Mouse (Mus musculus): ENCODE measurements around the gene Olfr56.
A peak's percentile ranks its signal among the peaks of the same experiment; 100 is the strongest.
"Not testable (repeated sequence)": the region's sequence is repeated elsewhere in the genome, so short reads cannot be mapped to it uniquely, and the experiment has no call there.

Gene Olfr56

DNA sequence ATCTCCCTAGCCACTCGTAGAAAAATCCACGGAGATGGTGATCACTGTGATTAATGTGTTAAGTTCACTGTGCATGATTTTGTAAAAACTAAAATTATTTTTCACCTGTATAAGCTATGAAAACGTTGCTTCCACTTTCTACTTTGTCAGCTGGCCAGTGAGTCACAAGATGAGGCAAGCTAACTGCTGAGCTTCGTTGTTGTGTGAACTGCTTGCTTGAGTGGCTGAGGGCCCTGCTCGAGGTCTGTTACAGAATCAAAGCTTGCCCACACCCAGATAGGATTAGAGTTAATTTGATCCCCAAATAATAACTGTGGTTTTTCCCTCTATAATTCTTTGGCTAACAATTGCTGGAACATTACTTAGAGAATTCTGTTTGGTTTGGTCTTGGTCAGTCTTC lies 73.2 kb downstream of the Olfr56 start:
- DNase-seq (ENCODE audit: low spot score in 2 of 2): not testable (repeated sequence)

DNA sequence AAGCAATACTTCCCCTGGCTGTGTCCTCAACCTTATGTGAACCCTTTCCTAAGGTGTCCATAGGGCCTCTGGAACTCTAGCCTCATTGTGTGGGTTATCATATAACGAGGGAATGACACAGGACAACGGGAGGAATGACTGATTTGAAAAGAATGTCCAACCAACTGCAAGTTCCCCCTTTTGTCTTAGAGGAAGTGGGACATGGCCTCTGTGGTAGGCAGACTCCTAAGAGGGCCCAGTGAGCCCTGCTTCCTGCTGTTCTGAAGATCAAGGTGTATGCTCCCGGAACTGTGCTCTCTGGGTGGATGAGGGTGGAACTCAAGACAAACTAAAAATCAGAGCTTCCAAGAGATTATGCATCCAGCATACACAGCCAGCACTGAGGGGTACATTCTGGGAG lies 81.4 kb downstream of the Olfr56 start:
- not testable (repeated sequence) for DNase-seq (ENCODE audit: low spot score in 2 of 2)

DNA sequence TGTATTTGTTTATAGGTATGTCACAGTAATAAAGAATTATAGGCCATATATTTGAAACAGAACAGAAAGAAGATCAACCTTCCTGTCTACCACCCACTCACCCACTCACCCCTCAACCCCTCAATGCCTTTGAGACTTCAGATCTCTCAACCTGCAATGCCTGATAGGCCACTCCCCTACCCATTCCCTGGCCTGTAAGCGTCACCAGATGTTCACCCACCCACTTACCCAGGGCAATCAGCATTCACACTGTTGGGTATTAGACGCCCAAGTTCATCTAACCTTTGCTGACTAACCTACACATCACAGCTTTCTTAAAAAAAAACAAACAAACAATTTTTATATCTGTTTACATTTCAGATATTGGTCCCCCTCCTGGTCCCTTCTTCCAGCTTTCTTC lies 83.2 kb downstream of the Olfr56 start:
- DNase-seq (ENCODE audit: low spot score in 2 of 2): peak in 1 of 2 experiments; percentile 2

DNA sequence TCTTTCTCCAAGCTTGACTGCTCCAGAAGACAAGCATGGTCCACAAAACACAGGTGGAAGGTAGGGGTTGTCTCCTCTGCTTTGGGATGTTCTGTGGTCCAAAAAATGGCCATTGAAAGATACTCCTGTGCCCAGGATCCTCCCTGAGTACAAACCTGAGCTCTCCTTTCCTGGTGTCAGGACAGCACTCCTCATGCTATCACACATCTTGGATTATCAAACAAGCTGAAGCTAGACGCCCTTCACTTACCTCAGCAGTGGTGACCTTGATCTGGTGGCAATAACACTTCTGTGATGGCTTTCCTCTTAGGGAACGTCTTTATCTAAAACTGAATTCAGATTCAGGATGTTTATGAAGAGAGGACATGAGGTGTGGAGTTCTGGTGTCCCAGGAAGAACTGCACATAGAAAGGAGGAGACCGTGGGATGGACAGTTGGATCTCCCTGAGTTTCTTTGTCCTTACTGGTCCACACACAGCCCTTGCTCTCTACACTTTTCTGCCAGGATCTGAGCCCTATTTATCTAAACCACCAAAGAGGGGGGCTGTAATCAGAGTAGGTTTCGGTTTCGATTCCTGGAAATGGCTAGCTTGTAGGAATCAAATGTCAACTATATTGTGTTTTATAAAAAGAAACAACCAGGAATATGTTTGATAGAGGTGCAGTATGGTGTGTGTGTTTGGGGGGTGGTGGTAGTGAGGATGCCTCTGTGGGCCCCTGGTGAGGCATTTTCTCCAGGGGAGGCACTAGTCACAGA lies 85.2 kb downstream of the Olfr56 start, which contains the start of gene Tgtp2:
Gene Tgtp2, minus strand, starts transcription at position 494 of the 757 bp plus-strand sequence.
- DNase-seq (ENCODE audit: low spot score in 2 of 2): peak in 1 of 2 experiments; percentile 16

DNA sequence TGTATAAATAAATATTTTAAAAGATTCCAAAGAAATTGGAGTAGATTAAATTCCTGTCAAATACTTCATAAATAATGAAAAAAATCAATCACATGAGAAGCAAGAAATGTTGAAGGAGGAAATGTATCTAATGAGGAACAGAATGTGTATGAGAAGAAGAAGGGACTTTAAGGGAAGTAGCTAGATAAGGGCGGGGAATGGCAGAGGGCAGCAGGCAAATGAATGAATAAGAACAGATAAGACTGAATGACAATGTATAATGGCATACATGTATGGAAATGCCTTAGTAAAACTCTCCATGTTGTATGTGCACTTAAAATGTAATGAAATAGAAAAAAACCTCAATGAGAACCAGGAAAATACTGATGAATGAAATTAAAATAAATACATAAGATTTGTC lies 89.7 kb downstream of the Olfr56 start:
- no peak for DNase-seq (ENCODE audit: low spot score in 2 of 2)

DNA sequence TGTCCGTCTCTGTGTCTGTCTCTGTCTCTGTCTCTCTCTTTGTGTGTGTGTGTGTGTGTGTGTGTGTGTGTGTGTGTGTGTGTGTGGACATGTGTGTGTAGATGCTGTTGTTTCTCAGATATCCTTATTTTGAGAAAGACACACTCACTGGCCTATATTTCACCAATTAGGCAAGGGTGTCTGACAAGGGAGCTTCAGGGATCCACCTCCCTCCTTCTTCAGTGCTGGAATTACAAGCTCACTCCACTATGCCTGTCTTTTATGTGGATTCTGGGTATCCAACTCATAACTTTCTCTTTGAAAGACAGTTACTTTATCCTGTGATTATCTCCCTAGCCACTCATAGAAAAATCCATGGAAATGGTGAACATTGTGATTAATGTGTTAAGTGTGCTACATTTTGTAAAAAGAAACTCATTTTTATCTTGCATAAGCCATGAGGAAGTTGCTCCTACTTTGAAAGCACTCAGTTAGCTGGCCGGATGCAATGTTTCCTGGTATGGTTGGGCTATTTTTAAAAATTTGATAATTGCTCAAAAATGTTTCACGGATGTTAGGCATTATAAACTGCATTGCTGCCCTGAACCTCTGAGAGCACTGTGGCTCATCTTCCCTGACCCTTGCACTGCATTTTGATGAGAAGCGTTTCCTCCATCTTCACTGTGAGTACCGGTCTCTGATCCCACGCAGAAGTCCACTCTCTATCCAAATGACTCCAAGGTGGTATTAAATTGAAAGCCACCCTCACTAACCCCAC lies 97.5 kb downstream of the Olfr56 start, which contains the start of gene Ifi47:
Gene Ifi47, plus strand, starts transcription at position 587 of the 757 bp plus-strand sequence.
- not testable (repeated sequence) for DNase-seq (ENCODE audit: low spot score in 2 of 2)

DNA sequence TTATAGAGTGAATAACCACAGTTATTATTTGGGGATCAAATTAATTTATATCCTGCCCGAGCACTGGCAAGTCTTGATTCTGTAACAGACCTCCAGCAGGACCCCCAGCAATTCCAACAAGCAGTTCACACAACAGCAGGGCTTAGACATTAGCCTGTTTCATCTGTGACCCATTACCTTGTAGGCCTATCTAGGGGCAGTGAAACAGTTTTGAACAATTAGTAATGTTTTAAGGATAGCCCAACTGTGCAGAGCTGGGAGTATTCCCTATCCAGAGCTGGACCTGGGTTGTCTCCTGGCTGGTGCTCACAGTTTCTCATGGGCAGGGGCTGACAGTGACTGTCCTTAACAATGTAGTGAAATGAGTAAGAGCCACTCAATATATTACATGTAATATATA lies 98.3 kb downstream of the Olfr56 start:
- no peak for DNase-seq (ENCODE audit: low spot score in 2 of 2)

DNA sequence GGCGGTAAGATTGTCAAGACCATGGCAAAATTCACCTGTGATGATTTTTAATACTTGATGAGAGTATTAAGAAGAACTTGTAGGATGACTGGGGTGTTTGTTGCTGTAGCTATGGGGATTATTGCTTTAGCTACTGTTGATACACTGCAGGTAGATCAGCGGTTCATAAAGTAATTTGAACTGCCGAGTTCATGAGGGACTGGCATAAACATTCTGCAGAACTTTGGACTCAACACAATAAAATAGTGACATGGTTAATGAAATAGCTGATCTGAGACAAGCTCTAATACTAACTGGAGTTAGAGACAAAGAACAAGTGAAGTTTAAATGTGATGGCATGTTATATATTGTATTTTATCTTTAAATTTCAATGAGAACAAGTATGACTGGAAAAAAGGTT lies 100.0 kb downstream of the Olfr56 start:
- no peak for DNase-seq (ENCODE audit: low spot score in 2 of 2)

DNA sequence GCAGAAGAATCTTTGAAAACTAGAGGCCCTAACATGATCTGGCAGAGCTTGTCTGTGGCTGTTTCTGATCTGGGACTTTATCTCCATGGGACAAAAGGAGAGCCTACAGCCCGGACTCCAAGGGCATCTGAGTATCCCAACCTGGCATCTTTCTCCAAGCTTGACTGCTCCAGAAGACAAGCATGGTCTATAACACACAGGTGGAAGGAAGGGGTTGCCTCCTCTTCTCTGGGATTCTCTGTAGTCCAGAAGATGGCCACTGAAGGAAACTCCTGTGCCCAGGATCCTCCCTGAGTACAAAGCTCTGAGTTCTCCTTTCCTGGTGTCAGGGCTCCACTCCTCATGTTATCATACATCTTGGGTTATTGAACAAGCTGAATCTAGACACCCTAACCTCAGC lies 101.9 kb downstream of the Olfr56 start:
- no peak for DNase-seq (ENCODE audit: low spot score in 2 of 2)

DNA sequence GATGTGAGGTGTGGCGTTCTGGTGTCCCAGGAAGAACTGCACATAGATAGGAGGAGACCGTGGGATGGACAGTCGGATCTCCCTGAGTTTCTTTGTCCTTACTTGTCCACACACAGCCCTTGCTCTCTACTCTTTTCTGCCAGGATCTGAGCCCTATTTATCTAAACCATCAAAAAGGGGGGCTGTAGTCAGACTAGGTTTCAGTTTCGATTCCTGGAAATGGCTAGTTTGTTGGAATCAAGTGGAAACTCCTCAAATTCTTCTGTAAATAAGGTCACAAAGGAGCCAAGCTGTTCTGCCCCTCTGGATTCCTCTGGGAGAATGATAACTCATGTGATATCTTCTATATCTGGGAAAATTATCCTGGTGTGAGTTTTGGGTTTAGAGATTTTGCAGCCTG lies 102.7 kb downstream of the Olfr56 start:
- DNase-seq (ENCODE audit: low spot score in 2 of 2): no peak

DNA sequence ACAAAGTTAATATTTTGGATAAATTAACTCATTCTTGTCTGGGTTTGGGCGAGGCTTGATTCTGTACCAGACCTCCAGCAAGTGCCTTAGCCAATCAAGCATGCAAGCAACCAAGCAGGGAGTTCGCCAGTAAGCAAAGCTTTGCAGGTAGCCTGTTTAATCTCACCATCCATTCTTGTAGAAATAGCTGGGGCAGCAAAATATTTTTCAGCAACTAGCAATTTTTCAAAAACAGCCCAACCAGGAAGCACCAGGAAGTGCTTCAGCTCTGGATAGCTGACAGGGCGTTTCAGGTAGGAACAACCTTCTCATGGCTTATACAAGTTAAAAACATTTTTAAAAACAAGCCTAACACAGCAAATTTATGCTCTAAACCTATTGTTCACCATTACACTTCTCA lies 103.2 kb downstream of the Olfr56 start:
- no peak for DNase-seq (ENCODE audit: low spot score in 2 of 2)

DNA sequence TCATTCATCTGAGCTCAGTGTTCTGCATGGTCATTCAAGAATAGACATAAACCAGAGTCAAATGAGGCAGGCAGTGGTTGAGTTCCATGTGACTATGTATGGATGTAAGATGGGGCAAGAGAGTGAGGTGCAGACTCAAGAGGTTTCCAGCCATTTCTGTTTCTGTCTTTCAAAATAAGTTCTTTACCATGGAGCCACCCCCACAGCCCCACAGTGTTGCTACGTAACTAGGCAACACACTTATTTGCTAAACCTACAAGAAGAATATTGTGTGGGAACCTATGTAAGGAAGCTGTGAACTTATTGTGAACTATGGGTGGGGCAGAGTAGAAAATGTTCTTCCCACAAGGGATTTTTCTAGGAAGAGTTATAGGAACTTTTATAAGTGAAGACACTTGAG lies 104.5 kb downstream of the Olfr56 start:
- no peak for DNase-seq (ENCODE audit: low spot score in 2 of 2)

DNA sequence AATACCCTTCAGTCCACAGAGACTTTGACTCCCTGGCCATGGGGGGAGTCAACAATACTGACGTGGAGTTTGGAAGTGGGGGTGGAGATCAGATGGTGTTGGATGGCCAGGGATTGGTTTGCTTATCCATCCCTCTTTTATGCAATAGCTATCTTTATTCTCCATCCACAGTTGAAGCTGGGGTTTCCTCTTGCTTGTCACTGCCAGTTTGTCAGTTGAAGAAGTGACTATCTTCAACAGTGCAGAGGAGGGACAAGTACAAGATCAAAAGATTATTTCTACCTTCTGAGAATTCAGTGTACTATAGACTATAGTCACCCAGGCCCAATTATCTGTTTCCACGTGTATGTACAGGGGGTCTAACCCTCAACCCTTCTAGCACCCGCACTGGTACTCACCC lies 105.1 kb downstream of the Olfr56 start:
- no peak for DNase-seq (ENCODE audit: low spot score in 2 of 2)

DNA sequence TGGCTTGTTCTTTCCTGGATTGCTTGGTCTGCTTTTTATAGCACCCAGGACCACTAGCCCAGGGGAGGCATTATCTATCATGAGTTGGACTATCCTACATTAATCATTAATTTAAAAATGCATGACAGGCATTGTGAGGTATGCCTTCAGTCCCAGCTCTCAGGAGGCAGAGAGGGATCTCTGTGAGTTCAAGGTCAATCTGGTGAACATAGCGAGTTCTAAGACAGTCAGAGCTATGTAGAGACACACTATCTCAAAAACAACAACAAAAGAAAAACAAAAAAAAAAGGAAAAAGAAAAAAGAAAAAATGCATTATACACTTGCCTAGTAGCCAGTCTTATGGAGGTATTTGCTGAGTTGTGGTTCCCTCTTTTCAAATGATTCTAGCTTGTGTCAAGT lies 105.7 kb downstream of the Olfr56 start:
- DNase-seq (ENCODE audit: low spot score in 2 of 2): no peak

DNA sequence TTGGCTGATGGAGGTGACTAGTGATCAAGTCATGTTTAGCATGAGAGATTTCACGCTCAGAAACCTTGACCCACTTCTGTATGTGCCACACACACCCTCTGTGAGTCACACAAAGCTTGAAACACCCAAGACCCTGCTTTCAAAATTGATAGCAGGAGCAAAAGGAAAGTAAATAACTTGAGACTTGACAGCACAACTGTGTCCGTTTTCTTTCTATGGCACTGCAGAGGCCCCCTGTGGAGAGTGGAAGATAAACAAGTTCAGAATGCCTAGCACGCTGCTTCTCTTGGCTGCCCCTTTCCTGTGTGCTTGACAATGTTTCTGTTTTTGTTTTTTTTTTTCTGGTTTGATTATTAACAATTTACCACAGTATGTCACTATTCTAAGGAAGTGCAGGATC lies 106.2 kb downstream of the Olfr56 start:
- peak in 1 of 2 experiments; percentile 58 for DNase-seq (ENCODE audit: low spot score in 2 of 2)

DNA sequence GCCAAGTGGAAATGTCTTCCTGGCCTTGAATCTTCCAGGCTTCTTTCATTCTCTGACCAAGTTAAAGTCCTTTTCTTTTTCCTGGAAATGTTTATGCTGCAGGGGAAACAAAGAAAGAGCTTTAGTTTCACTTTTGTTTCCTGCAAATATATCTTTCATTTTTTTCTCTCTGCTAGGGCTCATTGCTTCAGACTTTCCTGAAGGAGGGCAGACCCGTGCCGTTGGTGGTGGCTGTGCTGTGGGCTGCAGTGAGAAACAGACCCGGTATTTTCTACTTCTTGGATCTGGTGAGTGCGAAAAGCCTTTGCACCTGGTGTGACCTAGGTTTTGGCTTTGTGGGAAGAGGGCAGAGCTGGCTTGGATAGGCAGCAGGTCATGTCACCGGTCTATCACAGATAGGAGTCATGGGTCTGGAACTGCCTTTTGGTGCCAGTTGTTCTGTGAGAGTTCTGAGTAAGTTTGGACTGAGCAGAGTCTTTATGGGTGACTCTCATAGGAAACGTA lies 108.2 kb downstream of the Olfr56 start:
- no peak for DNase-seq (ENCODE audit: low spot score in 2 of 2)

DNA sequence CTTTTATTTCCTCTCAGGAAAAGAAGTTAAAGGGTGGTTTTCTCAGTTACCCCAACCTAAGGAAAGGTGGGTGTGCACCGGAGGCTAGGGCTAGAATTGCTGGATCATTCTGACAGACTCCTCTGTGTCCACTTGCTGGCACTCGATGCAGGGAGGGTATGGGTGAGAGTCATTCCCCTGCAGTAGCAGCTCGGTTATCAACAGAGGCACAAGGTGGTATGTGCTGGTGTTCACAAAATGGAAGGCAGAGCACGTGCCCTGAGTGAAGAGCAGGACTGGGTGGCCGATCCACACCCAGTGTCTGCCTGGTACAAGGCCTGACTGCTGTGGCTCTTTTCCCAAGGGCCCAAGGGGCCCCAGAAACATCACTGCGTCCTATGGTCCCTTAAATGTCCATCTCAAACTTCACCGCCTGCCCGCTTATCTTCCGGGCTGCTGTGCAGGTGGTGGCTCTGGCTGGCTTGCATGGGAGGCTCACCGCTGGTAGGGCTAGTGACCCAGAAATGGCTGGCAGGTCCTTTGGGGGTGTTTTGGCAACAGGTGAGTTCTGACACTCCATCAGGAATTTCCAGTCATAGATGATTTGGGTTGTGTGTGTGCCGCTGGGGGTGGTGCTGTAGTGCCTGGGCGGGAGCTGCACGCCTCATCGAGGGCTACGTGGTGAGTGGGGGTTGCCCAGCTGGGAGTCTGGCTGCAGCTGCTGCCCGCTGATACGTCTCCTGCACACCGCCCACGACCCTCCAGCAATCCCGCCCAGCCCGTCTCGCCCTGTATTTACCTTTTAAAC lies 109.3 kb downstream of the Olfr56 start:
- DNase-seq (ENCODE audit: low spot score in 2 of 2): peak; percentile 66

DNA sequence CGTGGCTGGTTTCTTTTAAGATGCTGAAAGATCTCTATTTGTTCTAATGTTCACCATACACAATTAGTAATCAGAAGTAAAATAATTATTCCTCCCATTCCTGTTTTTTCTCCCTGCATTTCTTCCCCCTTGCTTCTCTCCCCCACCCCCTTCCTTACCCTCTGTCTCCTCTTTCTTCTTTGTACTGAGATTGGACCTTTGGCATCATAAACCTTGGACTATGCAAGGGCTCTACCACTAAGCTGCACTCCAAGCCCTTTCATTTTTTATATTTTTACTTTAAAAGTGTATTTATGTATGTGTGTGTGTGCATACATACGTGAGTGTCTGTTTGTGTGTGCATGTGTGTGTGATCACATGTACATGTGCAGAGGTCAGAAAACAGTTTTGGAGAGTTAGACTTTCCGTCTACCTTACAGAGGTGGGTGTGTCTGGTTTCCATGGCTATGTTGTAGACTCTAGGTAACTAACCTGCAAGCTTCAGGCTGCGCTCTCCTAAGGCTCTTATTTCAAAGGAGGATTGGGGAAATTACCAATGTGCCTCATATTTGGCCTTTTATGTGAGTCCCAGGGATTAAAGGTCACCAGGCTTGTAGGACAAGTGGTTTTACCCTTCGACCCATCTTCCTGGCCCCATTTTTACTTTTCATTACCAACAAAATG lies 110.4 kb downstream of the Olfr56 start:
- no peak for DNase-seq (ENCODE audit: low spot score in 2 of 2)

DNA sequence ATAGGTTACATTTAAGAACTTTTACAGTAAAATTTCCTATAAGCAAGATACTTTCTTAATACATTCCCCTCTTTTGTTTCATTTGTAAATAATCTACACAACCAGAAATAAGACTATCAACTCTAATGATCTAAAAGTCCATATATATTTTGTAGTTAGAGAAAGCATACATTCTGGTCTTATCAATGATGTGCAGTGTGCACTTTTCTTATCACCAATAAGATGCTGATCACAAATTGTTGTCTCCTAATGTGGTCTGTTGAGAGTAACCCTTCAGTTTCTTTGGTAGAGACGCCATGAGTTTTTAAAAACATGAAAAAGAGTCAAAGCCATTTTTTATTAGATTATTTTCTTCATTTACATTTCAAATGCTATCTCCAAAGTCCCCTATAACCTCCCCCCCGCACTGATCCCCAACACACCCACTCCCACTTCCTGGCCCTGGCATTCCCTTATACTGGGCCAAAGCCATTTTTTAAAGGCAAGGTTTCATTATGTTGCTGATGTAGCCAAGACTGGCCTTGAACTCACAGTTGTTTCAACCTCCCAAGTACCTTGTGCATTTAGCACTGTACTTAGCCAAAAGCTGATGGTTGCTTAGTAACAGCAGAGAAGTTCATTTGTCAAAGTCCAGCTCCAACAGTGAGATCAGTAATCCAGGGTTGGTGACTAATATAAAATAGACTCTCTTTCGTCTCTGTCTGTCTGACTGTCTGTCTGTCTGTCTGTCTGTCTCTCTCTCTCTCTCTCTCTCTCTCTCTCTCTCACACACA lies 111.2 kb downstream of the Olfr56 start:
- no peak for DNase-seq (ENCODE audit: low spot score in 2 of 2)

DNA sequence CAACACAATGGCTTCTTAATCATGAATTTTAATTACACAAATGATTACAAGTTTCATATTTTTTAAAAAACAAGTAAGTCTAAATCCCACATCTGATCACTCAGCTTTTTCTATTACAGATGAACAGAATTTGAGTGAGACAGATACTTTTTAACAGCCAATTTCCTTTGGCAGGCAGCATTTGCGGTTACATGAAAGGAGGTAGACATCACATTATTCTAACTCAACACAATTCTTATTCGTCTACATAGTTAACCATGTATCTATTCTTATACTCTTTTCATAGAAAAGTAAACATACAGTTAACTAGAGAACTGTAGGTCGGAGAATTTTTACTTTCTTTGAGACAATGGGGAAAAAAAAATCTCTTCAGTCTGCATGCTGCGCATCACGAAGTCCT lies 111.9 kb downstream of the Olfr56 start:
- DNase-seq (ENCODE audit: low spot score in 2 of 2): no peak

DNA sequence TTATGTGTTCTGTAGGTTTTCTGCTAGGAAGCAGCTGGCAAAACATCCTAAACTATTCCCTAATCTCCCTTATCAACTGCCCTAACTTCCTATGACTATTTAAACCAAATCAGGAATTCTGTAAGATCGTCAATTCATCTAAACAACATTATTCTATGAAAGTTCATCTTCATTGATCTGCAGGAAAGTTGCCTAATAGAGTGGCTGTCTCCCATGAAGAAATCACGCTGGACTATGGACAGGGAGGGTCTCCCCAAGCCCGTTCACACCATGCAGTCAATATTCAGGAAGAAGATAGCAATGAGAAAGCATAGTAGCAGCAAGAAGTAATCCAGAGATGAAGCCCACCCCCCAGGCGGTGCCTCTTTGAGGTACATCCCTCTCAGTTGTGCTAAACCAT lies 112.5 kb downstream of the Olfr56 start:
- no peak for DNase-seq (ENCODE audit: low spot score in 2 of 2)
